Mouse (Mus musculus) stomach, embryonic 15.5 days (tissue): ENCODE data around the gene Pla2g6. TPM values are rescaled to one million over a fixed set of nuclear protein-coding genes. Genes with fewer than 3 reads are reported as not detected.

Experiments used
- ATAC-seq: fragments of 200-750 bp; cut with Nextera tagmentation; 2 replicates; pipeline ENCODE4 v1.8.0; 2017; ENCODE audit warnings: low read depth, moderate number of reproducible peaks, moderate TSS enrichment; ENCODE audit not compliant: insufficient read depth, low FRiP score
- H3K27ac ChIP-seq: fragments of 300-500 bp; sonication (generic); 2 replicates; pipeline ENCODE4 v1.5.1; 2015; ENCODE audit warnings: mild to moderate bottlenecking, inconsistent platforms
- H3K27me3 ChIP-seq: fragments of 300-500 bp; sonication (generic); replicated peaks from 2 replicates; pipeline ENCODE4 v1.6.1; 2015; ENCODE audit warnings: inconsistent platforms
- H3K36me3 ChIP-seq: fragments of 300-500 bp; sonication (generic); 2 replicates; pipeline ENCODE4 v1.6.1; 2015; ENCODE audit warnings: inconsistent platforms
- H3K4me1 ChIP-seq: fragments of 300-500 bp; sonication (generic); 2 replicates; pipeline ENCODE4 v1.6.1; 2015; ENCODE audit warnings: inconsistent platforms
- H3K4me2 ChIP-seq: fragments of 300-500 bp; sonication (generic); 2 replicates; pipeline ENCODE4 v1.6.1; 2015; ENCODE audit warnings: mild to moderate bottlenecking, inconsistent platforms
- H3K4me3 ChIP-seq: fragments of 300-500 bp; sonication (generic); replicated peaks from 2 replicates; pipeline ENCODE4 v1.5.1; 2015; ENCODE audit warnings: inconsistent platforms
- H3K9ac ChIP-seq: fragments of 300-500 bp; sonication (generic); 2 replicates; pipeline ENCODE4 v1.6.1; 2015; ENCODE audit warnings: inconsistent platforms
- H3K9me3 ChIP-seq: fragments of 300-500 bp; sonication (generic); 2 replicates; pipeline ENCODE4 v1.6.1; 2016; ENCODE audit warnings: inconsistent platforms
- WGBS: fragments of 180-500 bp; shearing (Covaris S2); methylation state at CpG from one replicate; pipeline ENCODE4 v1.1.7; 2015; 5-methylcytosine and 5-hydroxymethylcytosine counted together
- polyA plus RNA-seq: library from polyadenylated mRNA; unstranded; fragments of >200 nt; fragmentation: Nextera tagmentation; extraction: Ambion mirVana; gene quantifications from 2 replicates; pipeline ENCODE4 v1.2.1, GENCODE M21; 2015

The Pla2g6 gene
- polyA plus RNA-seq, 1 experiment from 2014 or later = 16.6 TPM

DNA sequence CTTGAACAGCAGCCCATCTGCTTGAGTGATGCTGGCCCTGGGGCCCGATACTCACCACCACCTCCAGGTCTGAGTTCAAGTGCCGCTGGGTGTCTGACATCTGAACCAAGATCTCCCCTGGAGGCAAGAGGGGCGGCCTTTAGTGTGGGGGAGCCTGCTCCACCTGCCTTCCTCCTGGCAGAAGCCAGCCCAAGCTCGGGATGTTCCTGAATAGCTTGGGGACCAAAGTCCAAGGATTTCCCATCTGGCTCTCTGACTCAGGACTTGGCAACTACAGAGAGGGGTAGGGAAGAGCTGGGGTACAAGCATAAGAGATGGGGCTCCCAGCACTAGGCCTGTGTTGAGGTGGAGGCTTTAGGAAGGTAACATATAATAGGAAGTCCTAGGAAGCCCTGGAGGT, 44.8 kb downstream of the Pla2g6 start:
- ATAC-seq = no peak
- H3K9me3 ChIP-seq = no peaks in the 10 kb centered on the region
- no peak overlapping the region for H3K9ac ChIP-seq
- no peak overlapping the region for H3K4me2 ChIP-seq
- H3K36me3 ChIP-seq = no peaks in the 10 kb centered on the region
- peak overlapping the region; percentile 69; the same call in 1 of the 2 replicates for H3K27ac ChIP-seq
- no peaks in the 10 kb centered on the region for H3K27me3 ChIP-seq
- H3K4me3 ChIP-seq = no peak overlapping the region
- WGBS = 79% methylated on average over 4 of the region's 4 CpGs
- H3K4me1 ChIP-seq = peaks cover 15% of the 10 kb centered on the region; the same call in 1 of the 2 replicates

DNA sequence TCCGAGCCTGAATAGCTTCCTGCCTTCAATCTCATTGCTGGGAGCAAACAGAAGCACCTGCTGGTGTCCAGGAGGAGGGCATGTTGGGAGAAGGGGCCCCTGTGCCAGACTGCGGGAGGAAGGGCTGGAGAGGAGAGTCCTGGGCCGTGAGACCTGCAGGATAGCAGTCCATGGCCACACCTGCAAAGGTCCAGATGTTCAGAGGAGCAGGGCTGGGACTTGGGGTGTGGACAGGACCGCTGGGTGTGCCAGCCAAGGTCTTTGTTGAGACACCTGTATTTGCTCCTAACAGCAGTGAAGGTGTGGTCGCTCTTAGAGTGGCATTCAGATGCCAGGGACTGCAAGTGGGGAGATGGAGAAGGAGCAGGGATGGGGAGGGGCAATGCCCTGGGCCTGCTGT, 45.8 kb downstream of the Pla2g6 start:
- H3K27ac ChIP-seq = peak overlapping the region; percentile 69; the same call in 1 of the 2 replicates

DNA sequence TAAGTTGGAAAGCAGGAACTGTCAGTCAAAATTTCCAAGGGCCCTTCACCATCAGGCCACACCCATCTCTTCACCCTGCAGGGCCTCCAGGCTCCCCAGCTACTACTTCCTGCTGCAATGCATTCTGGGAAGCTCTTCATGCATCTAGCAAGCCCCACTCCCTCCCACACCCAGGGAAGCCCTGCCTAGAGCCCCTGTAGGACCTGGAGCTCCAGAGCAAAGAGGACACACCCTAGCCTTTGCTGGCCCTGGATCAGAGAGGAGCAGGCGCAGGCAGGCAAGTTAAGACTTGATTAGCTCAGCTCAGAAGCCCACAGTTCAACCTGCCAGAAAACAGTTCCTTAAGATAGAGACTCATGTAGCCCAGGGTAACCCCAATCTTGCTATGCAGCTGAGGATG, 46.8 kb downstream of the Pla2g6 start:
- Histone ChIP-seq H3K36me3 (no peaks in the 10 kb centered on the region), H3K4me3 (no peak overlapping the region), H3K27ac (peak overlapping the region; percentile 69), H3K9me3 (no peaks in the 10 kb centered on the region), H3K4me1 (peaks cover 15% of the 10 kb centered on the region; the same call in 1 of the 2 replicates), H3K4me2 (no peak overlapping the region), H3K9ac (no peak overlapping the region), H3K27me3 (no peaks in the 10 kb centered on the region)
- WGBS = 64% methylated on average over 1 of the region's 1 CpGs
- ATAC-seq = peak; percentile 81

More for the DNA sequence above, 45.8 kb downstream of the Pla2g6 start:
- H3K9ac ChIP-seq = no peak overlapping the region
- ATAC-seq = peak; percentile 25; the same call in 1 of the 2 replicates
- no peak overlapping the region for H3K4me3 ChIP-seq
- H3K4me1 ChIP-seq = peaks cover 15% of the 10 kb centered on the region; the same call in 1 of the 2 replicates
- no peaks in the 10 kb centered on the region for H3K27me3 ChIP-seq
- WGBS = 58% methylated on average over 5 of the region's 5 CpGs
- no peaks in the 10 kb centered on the region for H3K9me3 ChIP-seq
- H3K4me2 ChIP-seq = no peak overlapping the region
- H3K36me3 ChIP-seq = no peaks in the 10 kb centered on the region

DNA sequence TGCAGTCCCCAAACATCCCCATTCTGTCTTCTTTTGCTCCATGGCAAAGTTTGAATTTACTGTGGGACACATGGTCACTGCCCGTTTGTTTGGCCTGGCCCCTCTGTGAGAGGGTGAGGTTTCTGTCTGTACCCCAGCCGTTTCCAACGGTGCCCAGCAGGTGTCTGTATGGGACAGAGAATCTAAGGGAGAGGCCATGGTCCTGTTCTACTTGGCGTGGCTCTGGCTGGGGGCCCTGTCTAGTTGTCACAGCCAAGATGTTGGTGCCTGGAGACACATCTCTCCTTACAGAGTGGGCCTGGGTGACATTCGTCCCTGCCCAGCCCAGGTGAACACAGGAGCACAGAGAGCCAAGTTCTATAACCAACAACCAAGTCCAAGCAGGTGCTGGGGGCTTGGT, 47.3 kb downstream of the Pla2g6 start:
- ATAC-seq = peak; percentile 5; the same call in 1 of the 2 replicates
- Histone ChIP-seq H3K27ac (peak overlapping the region; percentile 69), H3K4me2 (no peak overlapping the region), H3K27me3 (no peaks in the 10 kb centered on the region), H3K9ac (no peak overlapping the region), H3K4me1 (peaks cover 14% of the 10 kb centered on the region; the same call in 1 of the 2 replicates), H3K4me3 (no peak overlapping the region), H3K9me3 (no peaks in the 10 kb centered on the region), H3K36me3 (no peaks in the 10 kb centered on the region)
- WGBS = 54% methylated on average over 5 of the region's 5 CpGs

DNA sequence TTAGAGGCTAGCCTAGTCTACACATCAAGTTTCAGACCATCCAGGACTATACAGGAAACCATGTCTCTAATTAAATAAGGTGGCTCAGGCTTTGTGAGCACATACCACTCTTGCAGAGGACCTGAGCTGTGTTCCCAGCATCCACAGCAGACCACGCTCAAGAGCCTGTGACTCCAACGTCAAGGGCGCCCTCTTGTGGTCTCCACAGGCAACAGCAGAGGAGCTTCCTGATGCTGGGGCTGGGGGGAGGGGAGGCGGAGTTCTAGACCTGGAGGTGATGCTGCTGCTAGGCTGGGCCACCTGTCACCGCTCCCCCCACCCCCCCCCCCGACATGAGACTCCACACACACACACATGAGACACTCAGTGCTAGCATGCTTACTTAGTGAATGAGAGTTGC, 48.0 kb downstream of the Pla2g6 start:
- 26% methylated on average over 6 of the region's 6 CpGs for WGBS
- Histone ChIP-seq H3K27ac (no peak overlapping the region), H3K9ac (no peak overlapping the region), H3K9me3 (no peaks in the 10 kb centered on the region), H3K27me3 (no peaks in the 10 kb centered on the region), H3K4me2 (no peak overlapping the region), H3K4me3 (no peak overlapping the region), H3K4me1 (peaks cover 10% of the 10 kb centered on the region; the same call in 1 of the 2 replicates), H3K36me3 (no peaks in the 10 kb centered on the region)
- ATAC-seq = no peak

DNA sequence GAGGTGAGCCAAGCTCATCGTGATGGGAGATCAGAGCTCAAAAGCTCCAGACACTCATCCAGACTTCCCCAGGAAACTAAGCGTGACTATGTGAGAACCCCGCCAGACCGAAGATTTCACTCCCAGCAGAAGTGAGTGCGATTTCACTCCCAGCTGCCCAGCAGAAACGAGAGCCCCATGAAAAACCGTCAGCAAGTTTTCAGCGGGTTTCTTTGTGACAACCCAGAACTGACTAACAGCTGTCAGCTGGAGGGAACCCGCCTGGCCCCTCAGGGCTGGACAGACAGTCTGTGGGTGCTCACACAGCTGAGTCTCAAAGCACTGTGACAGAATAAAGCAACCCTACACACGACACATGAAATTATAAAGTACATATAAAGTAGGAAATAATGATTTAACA, 50.5 kb downstream of the Pla2g6 start:
- Histone ChIP-seq H3K27me3 (no peaks in the 10 kb centered on the region), H3K4me2 (no peak overlapping the region), H3K4me1 (peaks cover 10% of the 10 kb centered on the region; the same call in 1 of the 2 replicates), H3K9ac (no peak overlapping the region), H3K27ac (no peak overlapping the region), H3K9me3 (no peaks in the 10 kb centered on the region), H3K4me3 (no peak overlapping the region), H3K36me3 (no peaks in the 10 kb centered on the region)
- no peak for ATAC-seq
- 63% methylated on average over 10 of the region's 10 CpGs for WGBS

DNA sequence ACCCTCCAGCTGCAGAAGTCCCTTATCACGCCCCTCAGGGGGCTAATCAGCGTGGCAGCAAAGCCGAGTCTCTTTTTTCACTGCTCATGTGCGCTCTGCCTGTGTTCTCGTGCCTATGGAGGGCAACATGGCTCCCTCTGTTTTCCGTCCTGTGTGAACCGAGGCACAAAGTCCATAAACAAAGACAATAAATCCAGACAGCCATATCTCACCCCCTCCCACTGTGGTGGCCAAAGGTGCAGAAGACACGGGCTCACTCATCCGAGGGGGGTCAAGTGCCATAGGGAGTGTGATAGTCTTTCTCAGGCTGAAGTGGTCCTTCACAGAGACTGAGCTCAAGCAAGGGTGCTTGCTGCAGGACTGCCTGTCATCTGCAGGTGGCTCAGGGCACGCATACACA, 55.2 kb downstream of the Pla2g6 start:
- Histone ChIP-seq H3K4me2 (no peak overlapping the region), H3K9me3 (no peaks in the 10 kb centered on the region), H3K4me1 (peaks cover 8% of the 10 kb centered on the region; the same call in 1 of the 2 replicates), H3K27ac (no peak overlapping the region), H3K36me3 (no peaks in the 10 kb centered on the region), H3K27me3 (no peaks in the 10 kb centered on the region), H3K9ac (no peak overlapping the region), H3K4me3 (no peak overlapping the region)
- no peak for ATAC-seq
- 63% methylated on average over 10 of the region's 10 CpGs for WGBS

DNA sequence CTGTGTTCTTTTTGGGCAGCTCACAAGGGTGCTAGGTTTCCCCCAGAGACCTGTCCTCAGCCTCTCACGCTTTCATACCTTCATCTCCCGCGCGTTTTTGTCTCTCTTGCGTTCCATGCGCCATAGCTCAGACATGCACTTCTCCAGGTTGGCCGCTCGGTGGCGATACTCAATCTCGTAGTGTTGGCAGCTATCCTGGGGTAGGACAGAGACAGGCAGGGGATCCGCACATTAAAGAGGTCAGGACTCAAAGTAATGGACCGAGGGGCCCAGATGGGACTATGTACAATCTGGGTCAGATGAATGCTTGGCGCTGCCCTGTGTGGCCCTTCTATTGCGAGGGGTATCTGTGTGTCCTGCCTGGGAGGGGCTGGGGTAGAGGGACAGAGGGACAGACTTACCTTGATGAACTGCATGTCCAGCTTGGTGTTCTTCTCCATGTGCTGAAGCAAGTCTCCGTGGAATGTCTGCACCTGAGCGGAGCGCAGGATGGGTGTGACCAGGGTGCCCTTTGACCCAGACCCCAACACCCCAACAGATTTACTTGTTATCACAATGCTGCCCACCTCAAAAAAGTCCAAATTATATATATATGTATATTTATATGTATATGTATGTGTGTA, 57.0 kb downstream of the Pla2g6 start:
- Histone ChIP-seq H3K4me1 (peaks cover 8% of the 10 kb centered on the region; the same call in 1 of the 2 replicates), H3K4me3 (peak overlapping the region; percentile 29; the same call in 1 of the 2 replicates), H3K9ac (no peak overlapping the region), H3K27ac (no peak overlapping the region), H3K9me3 (no peaks in the 10 kb centered on the region), H3K36me3 (no peaks in the 10 kb centered on the region), H3K27me3 (peaks cover 6% of the 10 kb centered on the region; the same call in 1 of the 2 replicates), H3K4me2 (peak overlapping the region; percentile 59)
- no peak for ATAC-seq
- WGBS = 15% methylated on average over 17 of the region's 17 CpGs

DNA sequence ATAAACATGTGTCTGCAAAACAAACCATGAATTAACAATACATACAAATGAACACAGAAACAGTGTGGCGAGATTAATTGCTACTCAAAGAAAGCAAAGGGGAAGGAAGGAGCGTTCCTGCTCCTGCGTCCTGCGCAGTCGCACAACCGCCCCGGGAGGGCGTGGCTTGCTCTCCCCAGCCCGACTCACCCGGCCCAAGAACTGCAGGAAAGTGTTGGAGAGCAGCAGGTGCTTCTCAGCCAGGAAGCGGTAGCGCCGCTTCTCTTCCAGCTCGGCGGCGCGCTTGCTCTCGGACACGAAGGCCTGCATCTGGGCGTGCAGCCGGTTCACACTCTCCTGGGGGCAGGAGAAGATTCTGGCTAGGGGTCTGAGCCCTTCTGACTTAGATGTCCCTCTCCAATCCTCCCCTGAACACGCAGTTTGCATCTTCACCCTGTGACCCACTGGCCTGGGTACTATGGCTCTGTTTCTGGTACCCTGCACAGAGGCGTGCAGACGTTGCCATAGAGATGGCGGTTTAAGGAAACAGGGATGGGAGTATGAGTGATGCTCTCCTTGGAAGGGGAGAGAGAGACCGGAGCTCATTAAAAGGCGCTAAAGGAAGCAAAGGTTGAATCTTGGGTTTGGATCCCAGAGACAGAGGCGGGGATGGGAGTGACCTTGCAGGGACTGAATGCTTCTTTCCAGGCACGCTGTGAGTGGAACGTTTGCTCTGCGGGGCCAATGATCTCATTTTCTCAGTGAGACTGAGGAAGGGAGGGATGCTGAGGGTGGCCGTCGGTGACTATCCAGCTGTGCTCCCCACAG, 57.7 kb downstream of the Pla2g6 start:
- ATAC-seq = peak; percentile 83
- peak overlapping the region; percentile 59 for H3K4me2 ChIP-seq
- H3K27ac ChIP-seq = peak overlapping the region; percentile 60; the same call in 1 of the 2 replicates
- no peaks in the 10 kb centered on the region for H3K36me3 ChIP-seq
- peak overlapping the region; percentile 29 for H3K4me3 ChIP-seq
- H3K9me3 ChIP-seq = no peaks in the 10 kb centered on the region
- peaks cover 8% of the 10 kb centered on the region; the same call in 1 of the 2 replicates for H3K4me1 ChIP-seq
- peaks cover 6% of the 10 kb centered on the region; the same call in 1 of the 2 replicates for H3K27me3 ChIP-seq
- H3K9ac ChIP-seq = no peak overlapping the region
- 1% methylated on average over 33 of the region's 33 CpGs for WGBS

DNA sequence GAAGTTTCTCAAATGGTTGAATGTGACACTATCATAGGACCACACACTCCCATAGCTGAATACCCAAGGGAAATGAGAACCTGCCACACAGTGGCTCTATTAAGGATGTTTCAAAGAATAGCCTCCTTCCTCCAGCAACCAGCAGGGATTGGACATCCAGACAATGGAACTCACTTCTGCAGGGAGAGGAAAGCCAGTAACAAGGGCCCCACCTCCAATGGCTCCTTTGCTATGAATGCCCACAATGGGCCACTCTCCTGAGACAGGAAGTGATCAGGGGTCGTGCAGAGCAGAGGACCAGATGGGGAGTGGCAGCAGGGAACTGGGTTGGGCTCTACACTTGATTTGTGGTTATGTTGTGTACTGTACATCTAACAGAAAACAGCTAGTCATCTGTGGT, 59.7 kb downstream of the Pla2g6 start:
- no peak for ATAC-seq
- Histone ChIP-seq H3K36me3 (no peaks in the 10 kb centered on the region), H3K9me3 (no peaks in the 10 kb centered on the region), H3K27ac (no peak overlapping the region), H3K9ac (no peak overlapping the region), H3K27me3 (peaks cover 8% of the 10 kb centered on the region; the same call in 1 of the 2 replicates), H3K4me2 (no peak overlapping the region), H3K4me1 (peaks cover 8% of the 10 kb centered on the region; the same call in 1 of the 2 replicates), H3K4me3 (no peak overlapping the region)
- 23% methylated on average over 1 of the region's 1 CpGs for WGBS

DNA sequence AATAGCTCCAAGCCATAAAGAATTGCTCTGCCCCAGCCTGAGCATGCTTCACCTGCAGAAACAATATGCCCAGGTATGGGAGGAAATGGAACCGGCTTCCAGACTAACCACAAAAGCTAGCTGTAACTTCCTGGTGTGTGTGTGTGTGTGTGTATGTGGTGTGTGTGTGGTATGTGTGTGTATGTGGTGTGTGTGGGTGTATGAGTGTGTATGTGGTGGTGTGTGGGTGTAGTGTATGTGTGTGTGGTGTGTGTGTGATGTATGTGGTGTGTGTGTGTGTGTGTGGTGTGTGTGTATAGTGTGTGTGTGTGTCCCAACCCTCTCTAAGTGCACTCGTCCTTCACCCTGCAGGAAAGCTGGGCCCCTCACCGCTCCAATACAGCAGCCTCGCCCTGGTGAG, 62.8 kb downstream of the Pla2g6 start:
- ATAC-seq = no peak
- Histone ChIP-seq H3K4me3 (no peak overlapping the region), H3K27ac (no peak overlapping the region), H3K4me1 (peaks cover 18% of the 10 kb centered on the region), H3K36me3 (no peaks in the 10 kb centered on the region), H3K27me3 (peaks cover 29% of the 10 kb centered on the region), H3K4me2 (no peak overlapping the region), H3K9me3 (no peaks in the 10 kb centered on the region), H3K9ac (no peak overlapping the region)
- whole genome bisulfite sequencing = 65% methylated on average over 4 of the region's 4 CpGs

DNA sequence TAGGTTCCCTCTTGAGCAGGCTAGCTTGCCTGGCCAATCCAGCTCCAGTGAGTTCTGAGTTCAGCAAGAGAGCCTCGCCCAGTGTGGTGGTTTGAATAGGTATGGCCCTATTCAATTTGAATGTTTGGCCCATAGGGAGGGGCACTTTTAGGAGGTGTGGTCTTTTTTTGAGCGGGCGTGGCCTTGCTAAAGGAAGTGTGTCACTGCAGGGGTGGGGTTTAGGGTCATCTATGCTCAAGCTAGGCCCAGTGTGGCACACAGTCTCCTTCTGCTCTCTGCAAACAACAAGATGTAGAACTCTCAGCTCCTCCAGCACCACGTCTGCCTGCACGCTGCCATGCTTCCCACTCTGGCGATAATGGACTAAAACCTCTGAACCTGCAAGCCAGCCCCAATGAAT, 64.5 kb downstream of the Pla2g6 start:
- Histone ChIP-seq H3K4me2 (no peak overlapping the region), H3K9ac (no peak overlapping the region), H3K27ac (no peak overlapping the region), H3K27me3 (peaks cover 29% of the 10 kb centered on the region), H3K4me1 (peaks cover 17% of the 10 kb centered on the region), H3K4me3 (no peak overlapping the region), H3K9me3 (no peaks in the 10 kb centered on the region), H3K36me3 (no peaks in the 10 kb centered on the region)
- no peak for ATAC-seq
- 91% methylated on average over 6 of the region's 6 CpGs for WGBS
